Mouse (Mus musculus) C2C12 (cell line): ENCODE measurements around the gene Cpt1a. TPM values are rescaled to one million over a fixed set of nuclear protein-coding genes. Genes with fewer than 3 reads are reported as not detected.

Experiments
- H3K27me3 ChIP-seq: one replicate; pipeline ENCODE4 v1.6.1; 2011; ENCODE audit not compliant: control insufficient read depth, insufficient read depth, insufficient read length
- H3K36me3 ChIP-seq: one replicate; pipeline ENCODE4 v1.6.1; 2011; ENCODE audit not compliant: control insufficient read depth, insufficient read depth
- H3K4me3 ChIP-seq: one replicate; pipeline ENCODE4 v1.5.1; 2011; ENCODE audit warnings: mild to moderate bottlenecking, control low read depth; ENCODE audit not compliant: poor library complexity, insufficient read depth, severe bottlenecking
- H3K79me2 ChIP-seq: one replicate; pipeline ENCODE4 v1.6.1; 2011; ENCODE audit not compliant: control insufficient read depth, insufficient read depth
- H3K79me3 ChIP-seq: one replicate; pipeline ENCODE4 v1.6.1; 2011; ENCODE audit warnings: low read depth, control low read depth
- H3ac ChIP-seq: one replicate; pipeline ENCODE3; 2011; ENCODE audit warnings: low read depth; ENCODE audit not compliant: control insufficient read depth, insufficient read length
- CEBPB ChIP-seq: IDR thresholded peaks from one replicate; pipeline ENCODE4 v1.6.1; 2011; ENCODE audit warnings: low read depth, mild to moderate bottlenecking, control low read depth, moderate library complexity
- CTCF ChIP-seq: IDR thresholded peaks from one replicate; pipeline ENCODE4 v1.5.1; 2011; ENCODE audit not compliant: control insufficient read depth, insufficient read depth, insufficient read length
- FOSL1 ChIP-seq: IDR thresholded peaks from one replicate; pipeline ENCODE4 v1.8.0; 2011; ENCODE audit warnings: mild to moderate bottlenecking, low read length; ENCODE audit not compliant: poor library complexity, insufficient read depth, severe bottlenecking
- MAX ChIP-seq: IDR thresholded peaks from one replicate; pipeline ENCODE4 v1.6.1; 2011; ENCODE audit warnings: mild to moderate bottlenecking, control low read depth
- MYOD1 ChIP-seq: IDR thresholded peaks from one replicate; pipeline ENCODE4 v1.6.1; 2011; ENCODE audit warnings: low read depth; ENCODE audit not compliant: control insufficient read depth, insufficient read length
- MYOG ChIP-seq: IDR thresholded peaks from one replicate; pipeline ENCODE4 v1.6.1; 2011; ENCODE audit not compliant: control insufficient read depth, insufficient read length; ENCODE audit errors: extremely low read depth
- USF1 ChIP-seq: IDR thresholded peaks from one replicate; pipeline ENCODE4 v1.6.1; 2011; ENCODE audit warnings: low read depth, mild to moderate bottlenecking, control low read depth, moderate library complexity
- polyA plus RNA-seq: library from polyadenylated mRNA; unstranded; fragments of >200 nt; fragmentation: generic; extraction: Trizol; gene quantifications from one replicate; pipeline ENCODE4 v1.2.1, GENCODE M21; 2012; ENCODE audit warnings: missing spikeins

Cpt1a gene
- polyA plus RNA-seq, 1 experiment: 56.7 TPM

- H3K4me3 ChIP-seq: no peak overlapping the region
- TF ChIP-seq FOSL1 (no peak), MYOG (no peak), USF1 (no peak), MAX (no peak), CEBPB (no peak), MYOD1 (no peak), CTCF (no peak)
- no peaks in the 10 kb centered on the region for H3K27me3 ChIP-seq
- H3K79me3 ChIP-seq: no peaks in the 10 kb centered on the region
- peaks cover 67% of the 10 kb centered on the region for H3K36me3 ChIP-seq
- H3K79me2 ChIP-seq: no peaks in the 10 kb centered on the region
- no peak overlapping the region for H3ac ChIP-seq
Observed at GRCm38 (mm10) chr19:3365089-3365488, 43.0 kb downstream of the Cpt1a start.

- no peaks in the 10 kb centered on the region for H3K27me3 ChIP-seq
- peaks cover 55% of the 10 kb centered on the region for H3K36me3 ChIP-seq
- H3ac ChIP-seq: no peak overlapping the region
- no peaks in the 10 kb centered on the region for H3K79me3 ChIP-seq
- no peak overlapping the region for H3K4me3 ChIP-seq
- no peak for TF ChIP-seq CEBPB
- TF ChIP-seq FOSL1: no peak
- TF ChIP-seq CTCF: no peak
- TF ChIP-seq MYOG: no peak
- no peak for TF ChIP-seq MYOD1
- TF ChIP-seq USF1: no peak
- TF ChIP-seq MAX: no peak
- no peaks in the 10 kb centered on the region for H3K79me2 ChIP-seq
Observed at GRCm38 (mm10) chr19:3368276-3368675, 46.1 kb downstream of the Cpt1a start.

DNA sequence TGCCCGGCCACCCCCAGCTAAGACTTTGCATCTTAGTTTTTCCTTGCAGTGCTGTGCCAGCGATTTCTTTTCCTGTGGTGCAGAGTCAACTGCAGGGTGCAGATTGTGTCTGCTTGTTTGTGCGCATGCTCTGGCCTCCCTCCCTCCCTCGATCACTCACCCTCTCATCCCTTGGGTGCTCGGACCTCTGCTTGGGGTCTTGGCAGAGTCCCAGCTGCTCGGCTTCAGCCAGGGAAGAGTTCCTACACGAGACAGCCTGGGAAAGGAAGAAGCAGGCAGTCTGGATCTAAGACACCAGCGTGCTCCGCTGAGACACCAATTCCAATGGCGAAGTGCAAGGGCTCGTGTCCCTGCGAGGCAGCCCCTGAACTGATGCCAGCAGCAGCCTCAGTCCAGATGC, 51.2 kb downstream of the Cpt1a start:
- Histone ChIP-seq H3K27me3 (no peaks in the 10 kb centered on the region), H3K79me3 (no peaks in the 10 kb centered on the region), H3K36me3 (peaks cover 35% of the 10 kb centered on the region), H3ac (no peak overlapping the region), H3K79me2 (no peaks in the 10 kb centered on the region), H3K4me3 (no peak overlapping the region)
- TF ChIP-seq MAX (no peak), CTCF (no peak), FOSL1 (no peak), USF1 (no peak), CEBPB (no peak), MYOD1 (no peak), MYOG (no peak)

- Histone ChIP-seq H3ac (no peak overlapping the region), H3K4me3 (no peak overlapping the region), H3K36me3 (peaks cover 37% of the 10 kb centered on the region), H3K27me3 (no peaks in the 10 kb centered on the region), H3K79me2 (no peaks in the 10 kb centered on the region), H3K79me3 (no peaks in the 10 kb centered on the region)
- TF ChIP-seq MAX (no peak), USF1 (no peak)
Observed at GRCm38 (mm10) chr19:3374028-3374427, 51.9 kb downstream of the Cpt1a start.

- TF ChIP-seq FOSL1 (no peak), MYOD1 (no peak), CEBPB (no peak)
- Histone ChIP-seq H3K4me3 (no peak overlapping the region), H3K36me3 (peaks cover 45% of the 10 kb centered on the region)
Observed at GRCm38 (mm10) chr19:3375945-3376495, 53.9 kb downstream of the Cpt1a start.

DNA sequence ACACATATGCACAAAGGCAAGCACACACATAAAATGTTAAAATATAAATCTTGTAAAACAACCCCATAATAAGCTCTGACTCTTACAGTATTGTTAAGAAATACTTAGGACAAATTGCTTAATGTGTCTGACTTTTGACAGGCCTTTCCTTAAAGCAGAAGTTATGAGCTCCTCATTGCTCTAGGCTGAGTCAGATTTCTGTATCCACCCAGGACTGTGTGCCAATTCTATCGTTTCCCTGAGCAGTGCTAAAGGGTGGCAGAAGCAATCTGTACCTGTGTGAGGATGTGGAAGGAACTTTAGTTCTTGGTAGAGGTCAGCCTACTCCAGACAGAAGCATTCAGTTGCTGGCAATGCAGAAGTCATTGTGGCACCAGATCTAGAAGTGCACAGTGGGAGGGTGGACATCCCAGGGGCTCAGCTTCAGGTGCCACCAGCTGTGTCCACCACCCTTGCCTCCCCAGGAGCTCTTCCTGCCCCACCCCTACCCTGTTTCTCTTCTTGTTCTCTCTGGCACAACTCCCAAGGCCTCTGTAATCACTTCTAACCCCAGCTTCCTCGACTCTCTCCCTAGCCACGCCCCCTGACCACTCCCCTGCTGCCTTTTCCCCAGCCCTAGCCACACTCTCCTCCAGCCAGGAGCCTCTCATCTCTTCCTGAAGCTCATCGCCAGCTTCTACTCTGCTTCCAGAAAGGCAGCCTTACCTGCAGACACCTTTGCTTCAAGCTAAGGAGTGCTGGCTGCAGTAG, 55.0 kb downstream of the Cpt1a start:
- TF ChIP-seq FOSL1: no peak
- Histone ChIP-seq H3K36me3 (peaks cover 45% of the 10 kb centered on the region), H3K27me3 (no peaks in the 10 kb centered on the region), H3ac (no peak overlapping the region), H3K4me3 (no peak overlapping the region), H3K79me2 (no peaks in the 10 kb centered on the region), H3K79me3 (no peaks in the 10 kb centered on the region)

More at GRCm38 (mm10) chr19:3375945-3376495, 53.9 kb downstream of the Cpt1a start:
- H3K79me3 ChIP-seq: no peaks in the 10 kb centered on the region
- no peak overlapping the region for H3ac ChIP-seq
- no peaks in the 10 kb centered on the region for H3K27me3 ChIP-seq
- no peaks in the 10 kb centered on the region for H3K79me2 ChIP-seq
